Mouse (Mus musculus): Measurements from ENCODE around the gene Gspt2.

Gene Gspt2

DNA sequence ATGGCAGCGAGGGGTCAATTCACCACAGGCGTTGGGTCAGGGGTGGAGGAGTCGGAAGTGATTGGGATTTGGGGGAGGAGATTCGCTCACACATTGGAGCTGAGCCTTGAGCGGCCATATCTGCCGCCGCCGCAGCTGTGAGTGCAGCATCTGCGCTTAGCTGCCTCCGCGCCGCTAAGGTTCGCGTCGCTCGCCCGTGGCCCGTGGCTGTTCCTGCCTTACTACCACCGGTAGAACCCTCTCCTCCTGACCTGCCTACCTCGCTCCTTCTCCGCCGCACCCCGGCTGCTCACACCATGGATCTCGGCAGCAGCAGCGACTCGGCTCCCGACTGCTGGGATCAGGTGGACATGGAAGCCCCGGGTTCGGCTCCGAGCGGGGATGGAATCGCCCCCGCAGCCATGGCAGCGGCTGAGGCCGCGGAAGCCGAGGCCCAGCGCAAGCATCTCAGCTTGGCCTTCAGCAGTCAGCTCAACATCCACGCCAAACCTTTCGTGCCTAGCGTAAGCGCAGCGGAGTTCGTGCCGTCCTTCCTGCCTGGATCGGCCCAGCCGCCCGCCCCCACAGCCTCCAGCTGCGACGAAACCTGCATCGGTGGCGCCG is at the start of gene Gspt2:
Gene Gspt2, plus strand, starts transcription at position 109 of the 603 bp plus-strand sequence.
- in situ Hi-C loops (cut with MboI, MseI), result no loop called here

- in situ Hi-C loops (cut with MboI, MseI), result no loop called here
Measured at GRCm38 (mm10) chrX:94624835-94625803, 10.8 kb upstream of the Gspt2 start.

- in situ Hi-C loops (cut with MboI, MseI), result no loop called here
Measured at GRCm38 (mm10) chrX:94636911-94637310, 1.0 kb downstream of the Gspt2 start.

- in situ Hi-C loops (cut with MboI, MseI), result loop anchor here (10.0 kb wide), 1 partner anchor 326 kb away; no protein-coding TSS in a partner anchor
Measured at GRCm38 (mm10) chrX:94648541-94648940, 12.7 kb downstream of the Gspt2 start.

DNA sequence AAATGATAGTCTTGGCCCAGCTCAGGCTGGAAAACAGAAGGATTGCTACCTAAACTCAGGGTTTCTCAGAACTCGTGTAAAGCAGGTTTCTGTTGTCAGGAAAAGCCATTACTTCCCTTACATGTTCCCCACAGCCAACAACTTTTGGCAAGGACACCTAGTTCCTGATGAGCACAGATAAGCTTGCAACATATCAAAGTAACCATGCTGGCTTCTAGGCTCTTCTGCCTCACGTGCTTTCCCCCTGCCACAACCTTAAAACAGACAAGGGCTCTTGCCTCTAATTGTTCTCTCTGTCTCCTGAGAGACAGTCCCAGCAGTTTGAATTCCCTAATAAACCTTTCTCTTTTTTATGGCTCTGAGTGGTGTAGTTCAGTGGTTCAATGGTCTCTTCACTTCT is 21.9 kb downstream of the Gspt2 start:
- in situ Hi-C loops (cut with MboI, MseI), result no loop called here

DNA sequence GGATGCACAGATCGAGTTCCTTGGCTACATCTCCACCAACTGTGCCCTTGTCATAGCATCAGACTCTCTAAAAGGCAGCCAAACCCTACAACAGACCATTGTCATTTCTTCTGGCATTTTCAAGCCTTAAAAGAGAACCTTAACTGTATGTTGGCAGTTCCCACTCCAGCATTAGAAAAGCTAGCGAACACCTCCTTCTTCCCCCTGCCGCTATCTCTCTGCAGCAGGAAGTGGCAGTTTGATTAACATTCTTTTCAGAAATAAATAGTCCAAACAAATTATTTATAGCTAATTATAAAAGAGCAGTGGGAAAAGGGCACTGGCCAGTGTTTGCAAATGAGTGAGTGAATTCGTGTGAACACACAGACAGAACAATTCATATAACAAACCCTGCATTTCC is 34.9 kb downstream of the Gspt2 start:
- in situ Hi-C loops (cut with MboI, MseI), result no loop called here

- in situ Hi-C loops (cut with MboI, MseI), result loop anchor here (5.0 to 25.0 kb wide), 2 partner anchors 182 to 388 kb away; no protein-coding TSS in a partner anchor
Measured at GRCm38 (mm10) chrX:94674977-94675376, 39.1 kb downstream of the Gspt2 start.

DNA sequence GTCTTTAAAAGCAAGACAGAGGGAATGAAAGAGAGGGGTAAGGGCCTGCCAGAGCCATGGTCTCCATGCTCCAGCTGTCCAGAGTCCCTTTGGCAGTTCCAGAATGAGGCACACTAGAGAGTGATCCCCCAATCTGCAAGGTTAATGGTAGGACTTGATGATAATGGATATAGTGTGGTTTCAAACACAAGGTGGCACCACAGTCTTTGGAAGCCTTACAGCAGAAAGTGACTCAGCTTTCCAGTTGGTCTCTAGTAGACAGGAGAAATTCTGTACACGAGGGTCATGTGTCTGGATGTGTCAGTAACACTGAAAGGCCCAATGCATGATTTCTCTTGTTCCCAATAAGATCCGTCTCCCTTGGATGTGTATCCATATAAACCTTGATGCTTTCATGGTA is 45.7 kb downstream of the Gspt2 start:
- in situ Hi-C loops (cut with MboI, MseI), result loop anchor here (10.0 to 25.0 kb wide), 2 partner anchors 323 to 394 kb away; no protein-coding TSS in a partner anchor

GRCm38 (mm10) chrX:94689593-94689992 is 53.7 kb downstream of the Gspt2 start:
- in situ Hi-C loops (cut with MboI, MseI), result loop anchor here (10.0 to 25.0 kb wide), 2 partner anchors 315 to 402 kb away; no protein-coding TSS in a partner anchor
